Mouse (Mus musculus) hindbrain, embryonic 14.5 days (tissue): Measurements from ENCODE around the gene Golt1a. TPM values are rescaled to one million over a fixed set of nuclear protein-coding genes. Genes with fewer than 3 reads are reported as not detected.

Source experiments
- ATAC-seq: fragments of 200-750 bp; cut with Nextera tagmentation; 2 replicates; pipeline ENCODE4 v1.8.0; 2017; ENCODE audit warnings: moderate number of reproducible peaks, mild to moderate bottlenecking, moderate TSS enrichment, moderate library complexity; ENCODE audit not compliant: low FRiP score
- DNase-seq: peaks from one replicate; pipeline ENCODE4 v3.0.0-alpha.2; 2015; ENCODE audit warnings: low spot score
- H3K27ac ChIP-seq: fragments of 300-500 bp; sonication (generic); 2 replicates; pipeline ENCODE4 v1.5.1; 2014; ENCODE audit warnings: mild to moderate bottlenecking, moderate library complexity
- H3K27me3 ChIP-seq: fragments of 300-500 bp; sonication (generic); 2 replicates; pipeline ENCODE4 v1.6.1; 2014; ENCODE audit warnings: mild to moderate bottlenecking, low read length, mixed read lengths; ENCODE audit not compliant: control insufficient read depth, insufficient read depth
- H3K36me3 ChIP-seq: fragments of 300-500 bp; sonication (generic); replicated peaks from 2 replicates; pipeline ENCODE4 v1.6.1; 2014; ENCODE audit not compliant: control insufficient read depth, insufficient read depth
- H3K4me1 ChIP-seq: fragments of 300-500 bp; sonication (generic); replicated peaks from 2 replicates; pipeline ENCODE4 v1.6.1; 2014; ENCODE audit warnings: antibody characterized with exemption, low read length, mixed read lengths; ENCODE audit not compliant: control insufficient read depth, insufficient read depth
- H3K4me2 ChIP-seq: fragments of 300-500 bp; sonication (generic); replicated peaks from 2 replicates; pipeline ENCODE4 v1.6.1; 2014; ENCODE audit warnings: mild to moderate bottlenecking, moderate library complexity
- H3K4me3 ChIP-seq: fragments of 300-500 bp; sonication (generic); replicated peaks from 2 replicates; pipeline ENCODE4 v1.5.1; 2014; ENCODE audit warnings: mild to moderate bottlenecking, low read length
- H3K9ac ChIP-seq: fragments of 300-500 bp; sonication (generic); 2 replicates; pipeline ENCODE4 v1.6.1; 2014
- H3K9me3 ChIP-seq: fragments of 300-500 bp; sonication (generic); 2 replicates; pipeline ENCODE4 v1.6.1; 2016; ENCODE audit warnings: low read length; ENCODE audit not compliant: control insufficient read depth
- WGBS: fragments of 180-500 bp; shearing (Covaris S2); extraction: QIAGEN DNeasy Blood & Tissue Kit; methylation state at CpG from one replicate; pipeline ENCODE4 v1.1.7; 2014; 5-methylcytosine and 5-hydroxymethylcytosine counted together
- polyA plus RNA-seq: library from polyadenylated mRNA; unstranded; fragments of >200 nt; fragmentation: Nextera tagmentation; extraction: Ambion mirVana; gene quantifications from 2 replicates; pipeline ENCODE4 v1.2.1, GENCODE M21; 2014

Golt1a gene
- polyA plus RNA-seq, 1 experiment from 2014 or later: not detected

GRCm38 (mm10) chr1:133350210-133350609 is 40.6 kb downstream of the Golt1a start, which contains the start of gene Ren1:
Ren1 (plus strand) TSS chr1:133350510.
- ATAC-seq (no peak), DNase-seq (no peak)
- no peaks in the 10 kb centered on the region for H3K36me3 ChIP-seq
- no peaks in the 10 kb centered on the region for H3K4me1 ChIP-seq
- H3K27ac ChIP-seq: no peak within 1 kb of the TSS
- H3K9me3 ChIP-seq: no peaks in the 10 kb centered on the region
- 83% methylated on average over 1 of the region's 1 CpGs for WGBS
- no peak within 1 kb of the TSS for H3K4me3 ChIP-seq
- no peaks in the 10 kb centered on the region for H3K27me3 ChIP-seq
- H3K9ac ChIP-seq: no peak within 1 kb of the TSS
- no peak within 1 kb of the TSS for H3K4me2 ChIP-seq

GRCm38 (mm10) chr1:133351762-133352161 is 42.2 kb downstream of the Golt1a start:
- Histone ChIP-seq H3K27ac (no peak overlapping the region), H3K27me3 (no peaks in the 10 kb centered on the region), H3K9me3 (no peaks in the 10 kb centered on the region), H3K36me3 (no peaks in the 10 kb centered on the region), H3K4me3 (no peak overlapping the region), H3K4me1 (no peaks in the 10 kb centered on the region), H3K9ac (no peak overlapping the region), H3K4me2 (no peak overlapping the region)
- 59% methylated on average over 9 of the region's 9 CpGs for WGBS
- DNase-seq (no peak), ATAC-seq (no peak)

- 44% methylated on average over 12 of the region's 12 CpGs for WGBS
- peak; percentile 81 for DNase-seq
- H3K27me3 ChIP-seq: no peaks in the 10 kb centered on the region
These were observed 43.8 kb downstream of the Golt1a start for GRCm38 (mm10) chr1:133353371-133353809.

GRCm38 (mm10) chr1:133355469-133355868 is 45.9 kb downstream of the Golt1a start:
- WGBS: 50% methylated on average over 5 of the region's 5 CpGs

More at GRCm38 (mm10) chr1:133353371-133353809, 43.8 kb downstream of the Golt1a start:
- peak; percentile 47 for ATAC-seq
- Histone ChIP-seq H3K4me1 (no peaks in the 10 kb centered on the region), H3K27ac (no peak overlapping the region), H3K4me2 (no peak overlapping the region), H3K4me3 (no peak overlapping the region), H3K9me3 (no peaks in the 10 kb centered on the region), H3K36me3 (no peaks in the 10 kb centered on the region), H3K9ac (no peak overlapping the region)

GRCm38 (mm10) chr1:133355912-133356311 is 46.3 kb downstream of the Golt1a start:
- H3K36me3 ChIP-seq: no peaks in the 10 kb centered on the region
- H3K9me3 ChIP-seq: no peaks in the 10 kb centered on the region
- H3K27ac ChIP-seq: no peak overlapping the region
- no peak overlapping the region for H3K4me2 ChIP-seq
- WGBS: 55% methylated on average over 15 of the region's 15 CpGs
- H3K4me3 ChIP-seq: no peak overlapping the region
- no peak overlapping the region for H3K9ac ChIP-seq
- no peaks in the 10 kb centered on the region for H3K4me1 ChIP-seq
- H3K27me3 ChIP-seq: no peaks in the 10 kb centered on the region
- ATAC-seq (no peak), DNase-seq (no peak)

More at GRCm38 (mm10) chr1:133355469-133355868, 45.9 kb downstream of the Golt1a start:
- Histone ChIP-seq H3K4me1 (no peaks in the 10 kb centered on the region), H3K27me3 (no peaks in the 10 kb centered on the region), H3K27ac (no peak overlapping the region), H3K9ac (no peak overlapping the region), H3K4me2 (no peak overlapping the region), H3K36me3 (no peaks in the 10 kb centered on the region), H3K4me3 (no peak overlapping the region), H3K9me3 (no peaks in the 10 kb centered on the region)
- ATAC-seq (no peak), DNase-seq (no peak)

GRCm38 (mm10) chr1:133356330-133356729 is 46.7 kb downstream of the Golt1a start:
- Histone ChIP-seq H3K27me3 (no peaks in the 10 kb centered on the region), H3K36me3 (no peaks in the 10 kb centered on the region), H3K9ac (no peak overlapping the region), H3K9me3 (no peaks in the 10 kb centered on the region), H3K27ac (no peak overlapping the region), H3K4me2 (no peak overlapping the region), H3K4me1 (no peaks in the 10 kb centered on the region), H3K4me3 (no peak overlapping the region)
- WGBS: 70% methylated on average over 8 of the region's 8 CpGs
- ATAC-seq: no peak
- no peak for DNase-seq

- Histone ChIP-seq H3K4me3 (no peak overlapping the region), H3K27ac (no peak overlapping the region), H3K9ac (no peak overlapping the region), H3K36me3 (no peaks in the 10 kb centered on the region), H3K4me1 (peaks cover 11% of the 10 kb centered on the region), H3K9me3 (no peaks in the 10 kb centered on the region), H3K27me3 (peaks cover 15% of the 10 kb centered on the region), H3K4me2 (no peak overlapping the region)
- 86% methylated on average over 6 of the region's 6 CpGs for WGBS
- DNase-seq: no peak
- no peak for ATAC-seq
These were observed 51.4 kb downstream of the Golt1a start for GRCm38 (mm10) chr1:133361006-133361405.

GRCm38 (mm10) chr1:133362103-133362502 is 52.5 kb downstream of the Golt1a start:
- WGBS: 86% methylated on average over 5 of the region's 5 CpGs
- no peak for ATAC-seq
- H3K27me3 ChIP-seq: peaks cover 15% of the 10 kb centered on the region

GRCm38 (mm10) chr1:133363276-133364021 is 53.8 kb downstream of the Golt1a start, which contains the start of gene Etnk2:
Etnk2 (plus strand) TSS chr1:133363572.
- under 1% methylated on average over 43 of the region's 52 CpGs for WGBS
- Histone ChIP-seq H3K9me3 (no peaks in the 10 kb centered on the region), H3K4me3 (peak within 1 kb of the TSS; percentile 76), H3K4me1 (peaks cover 26% of the 10 kb centered on the region), H3K36me3 (no peaks in the 10 kb centered on the region), H3K4me2 (peak within 1 kb of the TSS; percentile 96), H3K27ac (peak within 1 kb of the TSS; percentile 59), H3K9ac (peak within 1 kb of the TSS; percentile 81), H3K27me3 (peaks cover 15% of the 10 kb centered on the region)
- ATAC-seq (peak; percentile 77), DNase-seq (peak; percentile 80)

More at GRCm38 (mm10) chr1:133362103-133362502, 52.5 kb downstream of the Golt1a start:
- H3K36me3 ChIP-seq: no peaks in the 10 kb centered on the region
- DNase-seq: no peak
- H3K9ac ChIP-seq: no peak overlapping the region
- no peak overlapping the region for H3K27ac ChIP-seq
- H3K9me3 ChIP-seq: no peaks in the 10 kb centered on the region
- no peak overlapping the region for H3K4me2 ChIP-seq
- H3K4me3 ChIP-seq: no peak overlapping the region
- H3K4me1 ChIP-seq: peaks cover 12% of the 10 kb centered on the region
